Mouse (Mus musculus): ENCODE results near the gene Spsb1. TPM values are rescaled to one million over a fixed set of nuclear protein-coding genes. Genes with fewer than 3 reads are reported as not detected.

Spsb1 gene
- polyA plus RNA-seq, 1 experiment, result 3.0 TPM

DNA sequence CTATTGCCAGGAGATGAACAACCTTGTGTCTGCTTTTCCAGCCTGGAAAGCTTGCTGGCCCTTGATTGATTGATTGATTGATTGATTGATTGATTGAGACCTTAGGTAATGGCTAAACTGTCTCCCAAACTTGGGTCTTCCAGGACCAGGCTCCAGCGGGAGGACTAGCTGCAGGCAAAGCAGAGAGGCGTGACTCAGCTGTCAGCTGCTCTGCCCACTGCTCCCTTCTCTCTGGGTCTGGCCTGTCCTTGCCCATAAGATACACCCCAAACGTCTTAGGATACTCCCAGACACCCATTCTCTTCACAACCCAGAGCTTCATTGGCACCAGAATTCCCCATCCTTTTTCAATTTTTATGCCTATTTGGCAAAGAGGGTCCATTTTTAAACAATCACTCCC, 24.1 kb downstream of the Spsb1 start:
- no peak overlapping the region for H3ac ChIP-seq (ENCODE audit: control insufficient read depth, insufficient read length, low read depth)
- no peaks in the 10 kb centered on the region for H3K79me2 ChIP-seq (ENCODE audit: control insufficient read depth, insufficient read depth)
- H3K36me3 ChIP-seq (ENCODE audit: control insufficient read depth, insufficient read depth), result no peaks in the 10 kb centered on the region
- H3K79me3 ChIP-seq (ENCODE audit: low read depth), result no peaks in the 10 kb centered on the region
- TF ChIP-seq MYOG (IDR thresholded peaks at IDR 0.05; ENCODE audit: control insufficient read depth, extremely low read depth, insufficient read length) (no peak), CTCF (IDR thresholded peaks at IDR 0.05; ENCODE audit: control insufficient read depth, insufficient read depth, insufficient read length) (no peak), USF1 (IDR thresholded peaks at IDR 0.05; ENCODE audit: low read depth) (no peak), CEBPB (IDR thresholded peaks at IDR 0.05; ENCODE audit: low read depth) (no peak), MYOD1 (IDR thresholded peaks at IDR 0.05; ENCODE audit: control insufficient read depth, insufficient read length, low read depth) (no peak), MAX (IDR thresholded peaks at IDR 0.05) (no peak), FOSL1 (IDR thresholded peaks at IDR 0.05; ENCODE audit: insufficient read depth, low read length, poor library complexity, severe bottlenecking) (no peak)
- no peaks in the 10 kb centered on the region for H3K27me3 ChIP-seq (ENCODE audit: control insufficient read depth, insufficient read depth, insufficient read length)
- H3K4me3 ChIP-seq (ENCODE audit: insufficient read depth, poor library complexity, severe bottlenecking), result no peak overlapping the region

DNA sequence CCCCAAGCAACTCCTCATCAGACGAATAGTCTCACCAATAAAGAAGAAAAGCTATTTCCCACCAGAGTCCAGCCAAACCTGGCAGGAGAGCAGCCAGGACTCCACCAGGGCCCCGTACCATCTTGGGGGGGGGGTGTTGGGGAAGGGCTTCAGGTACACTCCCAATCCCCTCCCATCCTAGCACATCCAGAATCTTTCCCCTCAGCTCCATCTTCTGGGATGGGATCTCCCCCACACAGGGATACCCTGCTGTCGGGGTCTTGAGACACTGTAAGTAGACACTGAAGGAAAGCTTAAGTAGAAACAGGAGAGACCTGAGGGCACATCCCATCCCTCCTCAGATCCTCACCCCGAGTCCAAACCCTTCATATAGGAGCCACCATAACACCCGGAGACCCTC, 31.8 kb downstream of the Spsb1 start:
- no peak overlapping the region for H3ac ChIP-seq (ENCODE audit: control insufficient read depth, insufficient read length, low read depth)
- no peaks in the 10 kb centered on the region for H3K79me3 ChIP-seq (ENCODE audit: low read depth)
- TF ChIP-seq CTCF (IDR thresholded peaks at IDR 0.05; ENCODE audit: control insufficient read depth, insufficient read depth, insufficient read length) (no peak), MYOD1 (IDR thresholded peaks at IDR 0.05; ENCODE audit: control insufficient read depth, insufficient read length, low read depth) (no peak), USF1 (IDR thresholded peaks at IDR 0.05; ENCODE audit: low read depth) (no peak), CEBPB (IDR thresholded peaks at IDR 0.05; ENCODE audit: low read depth) (no peak), FOSL1 (IDR thresholded peaks at IDR 0.05; ENCODE audit: insufficient read depth, low read length, poor library complexity, severe bottlenecking) (no peak), MAX (IDR thresholded peaks at IDR 0.05) (no peak), MYOG (IDR thresholded peaks at IDR 0.05; ENCODE audit: control insufficient read depth, extremely low read depth, insufficient read length) (no peak)
- H3K36me3 ChIP-seq (ENCODE audit: control insufficient read depth, insufficient read depth), result no peaks in the 10 kb centered on the region
- H3K79me2 ChIP-seq (ENCODE audit: control insufficient read depth, insufficient read depth), result no peaks in the 10 kb centered on the region
- H3K4me3 ChIP-seq (ENCODE audit: insufficient read depth, poor library complexity, severe bottlenecking), result no peak overlapping the region
- H3K27me3 ChIP-seq (ENCODE audit: control insufficient read depth, insufficient read depth, insufficient read length), result no peaks in the 10 kb centered on the region

DNA sequence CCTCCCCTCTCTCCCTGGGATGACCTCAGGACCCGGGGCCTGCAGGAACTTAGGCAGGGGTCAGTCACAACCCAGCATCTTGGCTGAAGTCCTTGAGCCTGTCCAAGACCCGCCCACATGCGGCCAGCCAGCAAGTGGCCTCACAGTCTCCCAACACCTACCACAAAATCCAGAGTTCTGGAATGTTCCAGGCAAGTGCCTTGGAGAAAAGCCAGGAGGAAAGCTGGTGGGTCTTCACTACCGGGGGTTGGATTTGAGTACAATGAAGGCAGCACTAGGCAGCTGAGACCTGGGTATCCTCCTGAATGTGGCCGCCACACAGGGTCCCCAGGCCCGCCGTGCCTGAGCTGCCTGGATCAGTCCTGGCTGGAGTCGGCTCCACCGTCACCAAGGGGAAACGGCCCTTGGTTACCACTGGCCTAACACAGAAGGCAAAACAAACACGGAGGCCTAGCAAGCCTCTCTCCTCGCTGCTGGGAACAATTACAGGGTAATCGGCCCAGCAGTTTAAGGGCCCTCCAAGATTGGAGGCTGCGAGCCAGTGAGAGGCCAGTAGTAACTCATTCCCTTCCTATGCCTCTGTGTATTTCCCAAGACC, 32.6 kb downstream of the Spsb1 start:
- Histone ChIP-seq H3K36me3 (ENCODE audit: control insufficient read depth, insufficient read depth) (no peaks in the 10 kb centered on the region), H3K4me3 (ENCODE audit: insufficient read depth, poor library complexity, severe bottlenecking) (no peak overlapping the region), H3K27me3 (ENCODE audit: control insufficient read depth, insufficient read depth, insufficient read length) (no peaks in the 10 kb centered on the region), H3K79me2 (ENCODE audit: control insufficient read depth, insufficient read depth) (no peaks in the 10 kb centered on the region), H3ac (ENCODE audit: control insufficient read depth, insufficient read length, low read depth) (no peak overlapping the region), H3K79me3 (ENCODE audit: low read depth) (no peaks in the 10 kb centered on the region)
- TF ChIP-seq MYOD1 (IDR thresholded peaks at IDR 0.05; ENCODE audit: control insufficient read depth, insufficient read length, low read depth) (no peak), FOSL1 (IDR thresholded peaks at IDR 0.05; ENCODE audit: insufficient read depth, low read length, poor library complexity, severe bottlenecking) (no peak), MYOG (IDR thresholded peaks at IDR 0.05; ENCODE audit: control insufficient read depth, extremely low read depth, insufficient read length) (no peak), MAX (IDR thresholded peaks at IDR 0.05) (no peak), CEBPB (IDR thresholded peaks at IDR 0.05; ENCODE audit: low read depth) (no peak), CTCF (IDR thresholded peaks at IDR 0.05; ENCODE audit: control insufficient read depth, insufficient read depth, insufficient read length) (no peak)

DNA sequence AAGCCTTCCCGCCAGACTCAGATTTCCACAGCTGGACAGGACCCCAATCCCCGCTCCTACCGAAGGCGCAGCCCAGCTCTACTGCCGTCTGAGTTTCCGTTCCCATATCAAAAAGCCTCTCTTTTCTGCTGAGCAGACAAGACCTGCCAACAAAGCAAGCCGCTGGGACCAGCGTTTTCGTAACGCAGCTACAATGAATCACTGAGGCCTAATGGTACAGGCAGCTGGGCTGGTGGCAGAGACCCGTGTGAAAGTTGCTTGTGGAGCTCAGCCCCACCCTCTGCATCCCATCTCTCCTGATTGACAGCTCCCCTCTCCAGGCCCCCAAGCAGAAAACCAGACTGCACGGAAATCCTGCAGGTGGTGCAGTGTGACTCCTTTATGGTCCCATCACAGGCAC, 34.0 kb downstream of the Spsb1 start:
- Histone ChIP-seq H3K27me3 (ENCODE audit: control insufficient read depth, insufficient read depth, insufficient read length) (no peaks in the 10 kb centered on the region), H3K79me3 (ENCODE audit: low read depth) (no peaks in the 10 kb centered on the region), H3K79me2 (ENCODE audit: control insufficient read depth, insufficient read depth) (no peaks in the 10 kb centered on the region), H3ac (ENCODE audit: control insufficient read depth, insufficient read length, low read depth) (no peak overlapping the region), H3K36me3 (ENCODE audit: control insufficient read depth, insufficient read depth) (no peaks in the 10 kb centered on the region), H3K4me3 (ENCODE audit: insufficient read depth, poor library complexity, severe bottlenecking) (no peak overlapping the region)
- TF ChIP-seq CTCF (IDR thresholded peaks at IDR 0.05; ENCODE audit: control insufficient read depth, insufficient read depth, insufficient read length), result no peak
- TF ChIP-seq USF1 (IDR thresholded peaks at IDR 0.05; ENCODE audit: low read depth), result no peak
- TF ChIP-seq MYOD1 (IDR thresholded peaks at IDR 0.05; ENCODE audit: control insufficient read depth, insufficient read length, low read depth), result no peak
- no peak for TF ChIP-seq FOSL1 (IDR thresholded peaks at IDR 0.05; ENCODE audit: insufficient read depth, low read length, poor library complexity, severe bottlenecking)
- TF ChIP-seq MAX (IDR thresholded peaks at IDR 0.05), result no peak
- no peak for TF ChIP-seq CEBPB (IDR thresholded peaks at IDR 0.05; ENCODE audit: low read depth)
- TF ChIP-seq MYOG (IDR thresholded peaks at IDR 0.05; ENCODE audit: control insufficient read depth, extremely low read depth, insufficient read length), result no peak

DNA sequence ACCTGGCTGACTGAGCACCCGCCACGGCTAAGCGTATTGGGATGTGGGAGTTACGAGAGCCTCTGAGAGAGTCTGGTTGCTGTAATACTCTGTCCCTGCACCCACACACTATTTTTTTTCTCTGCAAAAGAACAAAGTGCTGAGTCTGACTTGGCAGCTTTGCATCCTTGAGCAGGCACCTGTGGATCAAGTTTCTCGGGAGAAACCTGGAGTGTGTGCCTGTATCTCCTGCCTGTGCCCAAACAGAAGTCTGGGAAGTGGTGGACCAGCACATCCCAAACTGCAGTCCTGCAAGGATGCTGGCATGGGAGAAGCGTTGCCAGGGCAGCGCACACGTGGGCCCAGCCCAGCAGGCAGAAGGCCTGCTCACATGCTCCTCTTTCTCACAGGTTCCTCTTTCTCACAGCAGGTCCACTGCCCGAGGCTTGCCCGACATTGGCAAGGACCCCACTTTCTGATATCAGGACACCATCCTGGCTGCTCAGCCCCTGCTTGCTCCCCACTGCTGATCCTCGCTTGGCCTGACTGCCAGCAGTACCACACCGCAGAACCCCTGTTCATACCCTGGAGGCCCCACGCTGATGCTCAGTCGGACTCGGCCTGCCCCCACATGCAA, 36.3 kb downstream of the Spsb1 start:
- no peak overlapping the region for H3K4me3 ChIP-seq (ENCODE audit: insufficient read depth, poor library complexity, severe bottlenecking)
- no peaks in the 10 kb centered on the region for H3K36me3 ChIP-seq (ENCODE audit: control insufficient read depth, insufficient read depth)
- TF ChIP-seq MYOG (IDR thresholded peaks at IDR 0.05; ENCODE audit: control insufficient read depth, extremely low read depth, insufficient read length) (no peak), CTCF (IDR thresholded peaks at IDR 0.05; ENCODE audit: control insufficient read depth, insufficient read depth, insufficient read length) (no peak), CEBPB (IDR thresholded peaks at IDR 0.05; ENCODE audit: low read depth) (no peak), USF1 (IDR thresholded peaks at IDR 0.05; ENCODE audit: low read depth) (no peak), MAX (IDR thresholded peaks at IDR 0.05) (no peak), FOSL1 (IDR thresholded peaks at IDR 0.05; ENCODE audit: insufficient read depth, low read length, poor library complexity, severe bottlenecking) (no peak), MYOD1 (IDR thresholded peaks at IDR 0.05; ENCODE audit: control insufficient read depth, insufficient read length, low read depth) (no peak)
- H3K27me3 ChIP-seq (ENCODE audit: control insufficient read depth, insufficient read depth, insufficient read length), result no peaks in the 10 kb centered on the region
- no peak overlapping the region for H3ac ChIP-seq (ENCODE audit: control insufficient read depth, insufficient read length, low read depth)
- H3K79me3 ChIP-seq (ENCODE audit: low read depth), result no peaks in the 10 kb centered on the region
- no peaks in the 10 kb centered on the region for H3K79me2 ChIP-seq (ENCODE audit: control insufficient read depth, insufficient read depth)
